Mouse (Mus musculus) myocyte (in vitro differentiated cells): ENCODE measurements around the gene Stfa1. TPM values are rescaled to one million over a fixed set of nuclear protein-coding genes. Genes with fewer than 3 reads are reported as not detected.
"Not testable (repeated sequence)": the region's sequence is repeated elsewhere in the genome, so short reads cannot be mapped to it uniquely, and the experiment has no call there.

Experiments used
- H3K27me3 ChIP-seq: one replicate; pipeline ENCODE4 v1.6.1; 2011; ENCODE audit not compliant: control insufficient read depth, insufficient read depth, insufficient read length
- H3K36me3 ChIP-seq: one replicate; pipeline ENCODE4 v1.6.1; 2011; ENCODE audit not compliant: control insufficient read depth, insufficient read depth
- H3K4me2 ChIP-seq: one replicate; pipeline ENCODE4 v1.6.1; 2011; ENCODE audit warnings: low read depth, control low read depth
- H3K4me3 ChIP-seq: one replicate; pipeline ENCODE4 v1.5.1; 2011; ENCODE audit warnings: mild to moderate bottlenecking, control low read depth, moderate library complexity
- H3K79me2 ChIP-seq: one replicate; pipeline ENCODE4 v1.6.1; 2011; ENCODE audit not compliant: control insufficient read depth, insufficient read depth
- H3ac ChIP-seq: one replicate; pipeline ENCODE4 v1.6.1; 2011; ENCODE audit not compliant: control insufficient read depth, insufficient read length
- CEBPB ChIP-seq: IDR thresholded peaks from 2 replicates; pipeline ENCODE4 v1.6.1; 2011; ENCODE audit warnings: mild to moderate bottlenecking, moderate library complexity; ENCODE audit not compliant: poor library complexity, insufficient read depth, severe bottlenecking
- E2F4 ChIP-seq: IDR thresholded peaks from one replicate; pipeline ENCODE4 v1.6.1; 2011; ENCODE audit warnings: mild to moderate bottlenecking, control low read depth, moderate library complexity; ENCODE audit not compliant: insufficient read depth
- MAX ChIP-seq: IDR thresholded peaks from one replicate; pipeline ENCODE4 v1.6.1; 2011; ENCODE audit warnings: low read depth, mild to moderate bottlenecking, control low read depth
- MYOD1 ChIP-seq, 3 experiments: IDR thresholded peaks; one replicate each; pipeline ENCODE4 v1.6.1; 2011; ENCODE audit warnings: control low read depth in 2 of 3, low read depth in 2 of 3, mild to moderate bottlenecking in 2 of 3, moderate library complexity in 1 of 3; ENCODE audit not compliant: insufficient read length in 2 of 3, control insufficient read depth in 1 of 3
- MYOG ChIP-seq, 3 experiments: IDR thresholded peaks; one replicate each; pipeline ENCODE4 v1.6.1; 2011; ENCODE audit warnings: control low read depth in 2 of 3, low read depth in 2 of 3, mild to moderate bottlenecking in 2 of 3; ENCODE audit not compliant: insufficient read length in 2 of 3, control insufficient read depth in 1 of 3, insufficient read depth in 1 of 3
- POLR2A ChIP-seq: IDR thresholded peaks from one replicate; pipeline ENCODE4 v1.6.1; 2011; ENCODE audit warnings: low read depth, mild to moderate bottlenecking, control low read depth, moderate library complexity; ENCODE audit not compliant: insufficient read length
- POLR2AphosphoS2 ChIP-seq: IDR thresholded peaks from one replicate; pipeline ENCODE4 v1.6.1; 2011; ENCODE audit warnings: low read depth, control low read depth; ENCODE audit not compliant: insufficient read length
- REST ChIP-seq: IDR thresholded peaks from one replicate; pipeline ENCODE4 v1.6.1; 2011; ENCODE audit warnings: mild to moderate bottlenecking, control low read depth, moderate library complexity; ENCODE audit not compliant: insufficient read depth, insufficient read length
- SRF ChIP-seq: IDR thresholded peaks from one replicate; pipeline ENCODE4 v1.6.1; 2011; ENCODE audit warnings: low read depth; ENCODE audit not compliant: control insufficient read depth, insufficient read length
- TCF12 ChIP-seq: IDR thresholded peaks from one replicate; pipeline ENCODE4 v1.6.1; 2011; ENCODE audit warnings: mild to moderate bottlenecking, control low read depth; ENCODE audit not compliant: poor library complexity, insufficient read depth, severe bottlenecking
- TCF3 ChIP-seq: IDR thresholded peaks from one replicate; pipeline ENCODE4 v1.6.1; 2011; ENCODE audit warnings: low read depth, control low read depth; ENCODE audit not compliant: insufficient read length
- USF1 ChIP-seq: IDR thresholded peaks from one replicate; pipeline ENCODE4 v1.6.1; 2011; ENCODE audit warnings: low read depth, mild to moderate bottlenecking, control low read depth, moderate library complexity
- polyA plus RNA-seq: library from polyadenylated mRNA; unstranded; fragments of >200 nt; fragmentation: generic; extraction: Trizol; gene quantifications from one replicate; pipeline ENCODE4 v1.2.1, GENCODE M21; 2012; ENCODE audit warnings: missing spikeins

The Stfa1 gene
- polyA plus RNA-seq = not detected

DNA sequence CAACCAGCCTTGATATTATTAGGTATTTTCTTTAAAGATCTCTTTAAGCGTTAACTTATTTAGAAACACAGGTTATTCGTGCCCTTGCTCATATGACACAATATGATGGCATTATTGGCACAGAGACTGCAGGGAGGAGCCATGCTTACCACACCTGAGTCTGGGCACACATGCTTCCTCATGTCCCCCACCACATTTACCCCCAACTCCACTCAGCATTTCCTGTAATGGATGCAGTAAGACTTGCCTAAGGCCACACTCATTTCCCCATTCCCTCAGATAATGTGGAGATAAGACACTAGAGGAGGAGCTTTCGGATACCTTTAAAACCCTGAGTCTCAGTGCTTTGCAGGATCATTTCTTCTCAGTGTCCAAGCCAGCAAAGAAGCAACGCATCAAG is at the start of gene Stfa1:
TSS of gene Stfa1 (plus strand) at position 156 of the 400 bp plus-strand sequence.
- H3K4me3 ChIP-seq, H3K36me3 ChIP-seq, H3K27me3 ChIP-seq, H3ac ChIP-seq, H3K4me2 ChIP-seq, H3K79me2 ChIP-seq: not testable (repeated sequence)

DNA sequence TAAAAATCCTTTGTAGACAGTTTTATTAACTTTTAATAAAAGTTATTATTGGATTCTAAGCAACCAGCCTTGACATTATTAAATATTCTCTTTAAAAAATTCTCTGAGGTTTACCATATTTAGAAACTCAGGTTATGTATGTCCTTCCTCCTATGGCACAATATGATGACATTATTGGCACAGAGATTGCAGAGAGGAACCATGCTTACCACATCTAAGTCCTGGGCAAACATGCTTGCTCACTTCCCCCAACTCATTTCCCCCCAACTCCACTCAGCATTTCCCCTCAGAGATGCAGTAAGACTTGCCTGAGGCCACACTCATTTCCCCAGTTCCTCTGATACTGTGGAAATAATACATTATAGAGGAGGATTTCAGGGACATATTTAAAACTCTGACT is 16.2 kb upstream of the Stfa1 start:
- not testable (repeated sequence) for H3ac ChIP-seq, H3K27me3 ChIP-seq, H3K4me2 ChIP-seq, H3K79me2 ChIP-seq, H3K36me3 ChIP-seq, H3K4me3 ChIP-seq

DNA sequence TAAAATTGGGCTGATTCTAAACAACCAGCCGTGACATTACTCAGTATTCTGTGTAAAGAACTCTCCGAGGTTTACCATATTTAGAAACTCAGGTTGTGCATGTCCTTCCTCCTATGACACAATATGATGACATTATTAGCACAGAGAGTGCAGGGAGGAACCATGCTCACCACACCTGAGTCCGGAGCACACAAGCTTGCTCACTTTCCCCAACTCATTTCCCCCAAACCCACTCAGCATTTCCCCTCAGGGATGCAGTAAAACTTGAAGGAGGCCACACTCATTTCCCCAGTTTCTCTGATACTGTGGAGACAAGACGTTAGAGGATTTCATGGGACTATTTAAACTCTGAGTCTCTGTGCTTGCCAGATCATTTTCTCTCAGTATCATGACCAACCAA is 12.4 kb downstream of the Stfa1 start:
- H3ac ChIP-seq = no peak overlapping the region
- no peaks in the 10 kb centered on the region for H3K36me3 ChIP-seq
- TF ChIP-seq TCF12 = no peak
- no peak overlapping the region for H3K4me3 ChIP-seq
- no peaks in the 10 kb centered on the region for H3K27me3 ChIP-seq
- no peak overlapping the region for H3K4me2 ChIP-seq
- H3K79me2 ChIP-seq = no peaks in the 10 kb centered on the region

DNA sequence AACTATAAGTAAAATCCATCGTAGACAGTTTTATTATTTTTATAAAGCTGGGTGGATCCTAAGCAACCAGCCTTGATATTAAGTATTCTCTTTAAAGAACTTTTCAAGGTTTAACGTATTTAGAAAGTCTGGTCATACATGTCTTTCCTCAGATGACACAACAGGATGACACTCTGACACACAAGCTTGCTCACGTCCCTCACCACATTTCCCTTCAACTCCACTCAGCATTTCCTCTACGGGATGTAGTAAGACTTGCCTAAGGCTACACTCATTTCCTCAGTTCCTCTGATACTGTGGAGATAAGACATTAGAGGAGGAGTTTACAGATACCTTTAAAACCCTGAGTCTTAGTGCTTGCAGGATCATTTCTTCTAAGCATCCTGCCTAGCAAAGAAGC is 30.9 kb downstream of the Stfa1 start:
- TF ChIP-seq SRF (no peak), MYOD1 (IDR thresholded peaks at IDR 0.05; ENCODE audit: control insufficient read depth in 1 of 3, insufficient read length in 2 of 3, low read depth in 2 of 3) (no peak)

DNA sequence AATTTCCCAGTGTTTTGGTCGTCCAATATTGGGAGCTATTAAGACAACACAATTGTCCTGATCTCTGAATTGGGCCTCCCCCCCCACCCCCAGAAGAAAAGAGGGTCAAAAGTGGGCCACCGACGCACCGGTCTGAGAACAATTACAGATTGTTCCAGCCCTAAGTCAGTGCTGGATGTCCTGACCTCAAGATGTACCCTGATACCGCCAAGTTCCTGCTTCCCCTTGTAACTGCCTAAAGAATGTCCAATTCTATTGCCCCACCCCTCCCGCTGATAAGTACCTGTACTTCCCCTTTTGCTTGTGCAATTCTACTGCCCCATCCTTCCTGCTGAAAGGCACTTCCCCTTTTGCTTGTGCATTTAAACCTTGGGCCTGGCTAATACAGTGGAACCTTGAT is 39.4 kb downstream of the Stfa1 start:
- H3K79me2 ChIP-seq, H3K4me3 ChIP-seq, H3ac ChIP-seq, H3K27me3 ChIP-seq, H3K4me2 ChIP-seq, H3K36me3 ChIP-seq: not testable (repeated sequence)

More for the DNA sequence above, 30.9 kb downstream of the Stfa1 start:
- H3K4me3 ChIP-seq = no peak overlapping the region
- H3K36me3 ChIP-seq = no peaks in the 10 kb centered on the region
- no peaks in the 10 kb centered on the region for H3K79me2 ChIP-seq
- H3K27me3 ChIP-seq = no peaks in the 10 kb centered on the region
- H3ac ChIP-seq = no peak overlapping the region
- H3K4me2 ChIP-seq = no peak overlapping the region

DNA sequence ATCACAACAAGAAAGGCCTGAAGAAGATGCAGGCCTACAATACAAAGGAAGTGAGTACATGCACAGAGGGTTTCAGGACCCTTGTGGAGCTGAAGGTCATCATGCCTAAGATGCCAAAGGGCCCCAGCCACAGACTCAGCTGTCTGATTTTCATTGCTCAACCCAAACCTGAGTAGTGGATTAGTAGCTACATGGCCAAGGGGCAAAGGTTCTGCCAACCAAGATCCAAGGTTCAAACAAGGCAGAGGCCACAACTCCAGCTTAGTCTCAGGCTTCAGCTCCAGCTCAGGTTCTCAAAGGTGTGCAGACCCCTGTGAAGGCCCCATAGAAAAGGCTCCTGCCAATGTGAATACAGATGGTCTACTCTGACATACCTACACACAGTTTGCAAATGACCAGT is 42.5 kb downstream of the Stfa1 start:
- H3ac ChIP-seq = no peak overlapping the region
- TF ChIP-seq MYOG (IDR thresholded peaks at IDR 0.05; ENCODE audit: control insufficient read depth in 1 of 3, insufficient read depth in 1 of 3, insufficient read length in 2 of 3, low read depth in 2 of 3) (no peak), POLR2AphosphoS2 (no peak), TCF3 (no peak), TCF12 (no peak), POLR2A (no peak), CEBPB (no peak), MYOD1 (IDR thresholded peaks at IDR 0.05; ENCODE audit: control insufficient read depth in 1 of 3, insufficient read length in 2 of 3, low read depth in 2 of 3) (no peak), E2F4 (no peak), USF1 (no peak), SRF (no peak), MAX (no peak), REST (no peak)
- H3K27me3 ChIP-seq = no peaks in the 10 kb centered on the region
- H3K79me2 ChIP-seq = no peaks in the 10 kb centered on the region
- no peak overlapping the region for H3K4me3 ChIP-seq
- no peaks in the 10 kb centered on the region for H3K36me3 ChIP-seq
- H3K4me2 ChIP-seq = no peak overlapping the region

DNA sequence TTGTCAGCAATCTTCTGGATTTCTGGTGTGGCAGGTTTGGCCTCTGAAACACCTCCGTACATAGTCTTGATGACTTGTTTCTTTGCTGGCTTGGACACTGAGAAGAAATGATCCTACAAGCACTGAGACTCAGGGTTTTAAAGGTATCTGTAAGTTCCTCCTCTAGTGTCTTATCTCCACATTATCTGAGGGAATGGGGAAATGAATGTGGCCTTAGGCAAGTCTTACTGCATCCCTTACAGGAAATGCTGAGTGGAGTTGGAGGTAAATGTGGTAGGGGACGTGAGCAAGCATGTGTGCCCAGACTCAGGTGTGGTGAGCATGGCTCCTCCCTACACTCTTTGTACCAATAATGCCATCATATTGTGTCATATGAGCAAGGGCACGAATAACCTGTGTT is 57.5 kb downstream of the Stfa1 start, which contains the start of gene BC117090:
TSS of gene BC117090 (minus strand) at position 101 of the 400 bp plus-strand sequence.
- no peaks in the 10 kb centered on the region for H3K79me2 ChIP-seq
- no peaks in the 10 kb centered on the region for H3K36me3 ChIP-seq
- H3K4me2 ChIP-seq = no peak within 1 kb of the TSS
- no peaks in the 10 kb centered on the region for H3K27me3 ChIP-seq
- H3ac ChIP-seq = no peak within 1 kb of the TSS
- no peak within 1 kb of the TSS for H3K4me3 ChIP-seq
- TF ChIP-seq POLR2AphosphoS2 (no peak), MYOD1 (IDR thresholded peaks at IDR 0.05; ENCODE audit: control insufficient read depth in 1 of 3, insufficient read length in 2 of 3, low read depth in 2 of 3) (no peak), MAX (no peak), CEBPB (no peak)

Other genes with a start within 250 kb of the Stfa1 start
- 1.9 TPM for gene Wdr5b, start 235.8 kb upstream of the Stfa1 start, polyA plus RNA-seq
- 363 TPM for gene Fam162a, start 205.4 kb upstream of the Stfa1 start, polyA plus RNA-seq
- 41.8 TPM for gene Ccdc58, start 205.3 kb upstream of the Stfa1 start, polyA plus RNA-seq
- not detected for gene Csta1, start 145.7 kb upstream of the Stfa1 start, polyA plus RNA-seq
- not detected for gene Stfa2l1, start 120.1 kb upstream of the Stfa1 start, polyA plus RNA-seq
- not detected for gene Gm5483, start 92.7 kb upstream of the Stfa1 start, polyA plus RNA-seq
- gene Gm5416, start 66.5 kb upstream of the Stfa1 start, polyA plus RNA-seq = not detected
- gene 2010005H15Rik, start 55.5 kb upstream of the Stfa1 start, polyA plus RNA-seq = not detected
- gene BC117090, start 57.4 kb downstream of the Stfa1 start, polyA plus RNA-seq = not detected
- not detected for gene BC100530, start 90.8 kb downstream of the Stfa1 start, polyA plus RNA-seq
- gene Stfa2, start 131.5 kb downstream of the Stfa1 start, polyA plus RNA-seq = not detected
- not detected for gene Stfa3, start 178.4 kb downstream of the Stfa1 start, polyA plus RNA-seq